Mouse (Mus musculus) kidney, postnatal 10 days (tissue): ENCODE results near the gene Arl2.
"Not testable (repeated sequence)": the region's sequence is repeated elsewhere in the genome, so short reads cannot be mapped to it uniquely, and the experiment has no call there.

Experiments
- DNase-seq: peaks from one replicate; pipeline ENCODE4 v3.0.0; 2021; ENCODE audit warnings: mixed read lengths

Gene Arl2

DNA sequence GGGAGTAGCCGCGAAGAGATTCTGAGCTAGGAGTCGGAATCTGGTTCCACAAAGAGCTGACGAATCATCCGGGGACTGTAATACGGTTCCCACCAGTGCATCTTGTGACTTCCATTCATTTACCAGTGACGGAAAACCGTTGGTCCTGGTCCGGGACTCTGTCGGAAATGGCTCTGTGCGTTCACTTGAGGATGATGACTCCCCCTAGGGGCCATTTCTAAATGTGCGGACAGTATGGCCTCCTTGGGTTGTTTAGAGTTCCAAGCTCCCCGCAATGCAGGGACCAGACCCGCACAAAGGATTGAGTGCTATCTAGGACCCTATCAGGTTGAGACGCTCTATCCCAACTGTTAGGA is at the start of gene Arl2:
Gene Arl2 (minus strand): TSS at position 155 of the 356 bp plus-strand sequence.
- peak; percentile 88 for DNase-seq

DNA sequence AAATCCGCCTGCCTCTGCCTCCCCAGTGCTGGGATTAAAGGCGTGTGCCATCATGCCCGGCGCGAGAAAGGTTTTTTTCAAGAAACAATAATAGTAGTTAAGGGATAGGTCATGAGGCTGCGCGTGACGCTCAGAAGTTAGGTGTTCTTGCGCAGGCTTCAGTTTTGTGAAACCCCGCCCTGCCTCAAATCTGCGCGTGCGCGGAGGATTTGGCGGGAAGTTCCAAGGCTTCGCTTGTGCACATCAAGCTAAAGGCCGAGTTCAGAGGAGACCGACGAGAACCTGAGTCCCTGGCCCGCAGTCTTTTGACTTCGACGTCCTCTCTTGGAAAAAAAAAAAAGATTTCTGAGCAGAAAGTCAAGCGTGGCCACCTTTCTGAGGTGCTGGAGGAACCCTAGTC is 42.8 kb upstream of the Arl2 start, which contains the start of gene Majin:
Gene Majin (plus strand): TSS at position 258 of the 400 bp plus-strand sequence.
- DNase-seq: no peak

DNA sequence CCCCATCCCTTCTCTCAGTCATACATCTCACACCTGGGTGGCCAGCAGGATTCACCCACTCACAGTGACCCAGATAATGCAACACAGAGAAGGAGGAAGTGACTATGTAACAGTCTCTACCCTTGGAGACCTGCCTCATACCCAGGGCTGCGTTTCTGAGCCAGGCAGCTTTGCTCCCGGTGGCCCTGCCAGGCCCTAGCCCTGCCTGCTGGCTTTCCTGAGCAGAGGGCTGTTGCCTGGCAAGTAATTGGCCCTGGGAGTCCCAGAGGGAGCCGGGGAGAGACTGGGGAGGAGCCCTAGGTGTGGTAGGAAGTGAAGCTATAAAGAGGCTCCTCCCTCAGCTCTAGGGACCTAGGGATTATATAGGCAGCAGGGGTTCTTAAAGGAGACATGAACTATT is 41.2 kb upstream of the Arl2 start:
- DNase-seq: no peak

DNA sequence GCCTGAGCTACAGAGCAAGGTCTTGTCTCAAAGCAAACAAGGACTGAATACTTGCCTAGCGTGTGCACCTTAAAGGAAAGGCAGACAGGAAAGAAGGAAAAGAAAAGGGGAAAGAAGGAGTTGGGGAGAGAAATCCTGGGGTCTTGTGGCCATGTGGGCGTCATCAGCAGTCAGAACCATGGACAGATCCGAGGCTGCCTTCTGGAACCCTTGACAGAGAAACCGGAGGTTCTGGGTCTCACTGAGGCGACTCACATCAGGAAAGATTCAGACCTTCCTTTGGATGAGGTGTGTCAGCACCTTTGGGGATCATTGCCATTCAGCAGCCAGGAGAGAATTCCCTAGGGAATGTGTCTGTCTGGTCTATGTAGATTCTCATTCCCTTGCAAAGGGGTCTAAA is 40.3 kb upstream of the Arl2 start:
- peak; percentile 61 for DNase-seq

DNA sequence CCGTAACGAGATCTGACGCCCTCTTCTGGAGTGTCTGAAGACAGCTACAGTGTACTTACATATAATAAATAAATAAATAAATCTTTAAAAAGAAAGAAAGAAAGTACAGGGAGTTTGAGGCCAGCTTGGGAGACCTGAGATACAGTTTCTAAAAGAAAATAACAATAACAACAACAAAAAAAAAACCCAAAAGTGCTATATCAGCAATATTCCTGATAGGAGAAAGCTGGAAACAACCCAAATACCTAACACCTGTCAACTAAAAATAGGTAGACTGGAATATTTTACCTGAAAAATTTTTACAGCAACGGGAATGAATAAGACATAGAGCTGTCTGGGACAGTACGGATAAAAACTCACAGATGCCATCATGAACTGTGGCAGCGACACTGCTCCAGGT is 37.4 kb upstream of the Arl2 start:
- no peak for DNase-seq

DNA sequence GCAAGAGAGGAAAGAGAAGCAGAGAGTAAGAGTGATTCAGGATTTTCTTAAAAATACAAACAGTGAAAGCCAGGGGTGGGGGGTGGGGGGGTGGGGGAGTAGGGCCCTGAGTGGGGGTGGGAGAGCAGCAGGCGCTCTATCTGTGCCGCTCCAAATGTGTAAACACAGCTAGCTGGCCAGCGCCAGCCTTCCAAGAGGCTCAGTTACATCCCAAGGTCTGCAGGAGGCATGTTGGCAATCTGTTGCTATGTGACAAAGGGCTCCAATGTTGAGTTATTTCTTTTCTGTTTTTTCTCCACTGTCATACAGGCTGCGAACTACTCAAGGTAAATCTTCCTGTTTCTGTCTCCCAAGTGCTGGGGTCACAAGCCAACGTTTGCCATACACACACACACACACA is 33.4 kb upstream of the Arl2 start:
- DNase-seq: no peak

DNA sequence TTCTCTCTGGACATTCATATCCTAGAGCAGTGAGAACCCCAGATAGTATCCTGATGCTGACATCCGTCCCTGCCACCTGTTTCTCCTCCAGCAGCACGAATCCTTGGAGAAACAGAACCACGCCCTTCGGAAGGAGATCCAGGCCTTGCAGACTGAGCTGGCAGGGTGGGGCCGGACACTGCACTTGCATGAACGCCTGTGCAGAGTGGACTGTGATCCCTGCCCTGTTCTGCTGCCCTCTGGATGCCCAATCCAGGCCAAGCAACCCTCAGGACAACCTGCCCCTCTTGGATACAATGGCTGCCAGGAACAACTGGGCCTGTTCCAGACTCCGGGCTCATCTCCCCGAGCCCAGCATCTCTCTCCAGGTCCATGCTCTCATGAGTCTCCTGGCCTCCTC is 29.9 kb upstream of the Arl2 start:
- no peak for DNase-seq

DNA sequence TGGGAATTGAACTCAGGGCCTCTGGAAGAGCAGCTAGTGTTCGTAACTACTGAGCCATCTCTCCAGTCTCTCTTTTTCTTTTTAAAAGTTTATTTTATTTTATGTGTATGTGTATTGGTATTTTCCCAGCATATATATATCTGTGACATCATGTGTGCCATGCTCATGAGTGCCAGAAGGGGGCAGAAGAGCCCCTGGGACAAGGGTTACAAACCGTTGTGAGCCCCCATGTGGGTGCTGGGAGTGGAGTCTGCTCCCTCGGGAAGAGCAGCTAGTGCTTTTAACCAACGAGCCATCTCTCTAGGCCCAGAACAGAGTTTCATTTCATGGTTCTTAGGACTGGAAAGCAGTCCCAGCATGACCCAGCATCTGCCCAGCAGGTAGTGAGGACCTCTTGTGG is 25.4 kb upstream of the Arl2 start:
- DNase-seq: no peak

DNA sequence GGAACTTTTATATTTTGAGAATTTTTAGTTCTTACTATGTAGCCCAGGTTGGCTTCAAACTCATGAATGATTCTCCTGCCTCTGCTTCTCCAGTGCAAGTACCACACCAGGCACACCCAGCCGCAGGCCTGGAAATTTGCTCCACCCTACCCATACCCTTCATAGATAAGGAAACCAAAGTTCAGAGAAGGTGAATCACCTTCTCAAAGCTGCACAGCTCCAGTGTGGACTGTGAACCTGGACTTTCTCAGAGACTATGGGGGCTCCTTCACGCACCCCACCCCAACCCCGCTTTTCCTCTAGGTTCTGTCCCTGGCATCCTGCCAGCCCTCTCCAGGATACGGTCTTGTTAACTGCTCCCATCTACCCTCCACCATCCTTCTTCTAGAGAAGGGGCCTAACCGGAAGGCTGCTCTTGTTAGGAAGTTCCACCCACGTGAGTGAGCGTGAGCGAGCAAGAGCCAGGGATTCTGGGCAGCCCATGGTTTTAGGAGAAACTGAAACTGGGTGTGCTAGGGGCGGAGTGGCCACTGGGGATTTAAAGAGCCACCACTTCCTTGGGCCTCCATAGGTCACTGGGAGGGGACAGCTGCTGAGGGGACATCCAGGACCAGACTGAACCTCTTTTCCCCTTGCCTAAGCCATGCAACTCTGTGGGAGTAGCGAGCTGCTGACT is 22.7 kb upstream of the Arl2 start:
- peak; percentile 60 for DNase-seq

DNA sequence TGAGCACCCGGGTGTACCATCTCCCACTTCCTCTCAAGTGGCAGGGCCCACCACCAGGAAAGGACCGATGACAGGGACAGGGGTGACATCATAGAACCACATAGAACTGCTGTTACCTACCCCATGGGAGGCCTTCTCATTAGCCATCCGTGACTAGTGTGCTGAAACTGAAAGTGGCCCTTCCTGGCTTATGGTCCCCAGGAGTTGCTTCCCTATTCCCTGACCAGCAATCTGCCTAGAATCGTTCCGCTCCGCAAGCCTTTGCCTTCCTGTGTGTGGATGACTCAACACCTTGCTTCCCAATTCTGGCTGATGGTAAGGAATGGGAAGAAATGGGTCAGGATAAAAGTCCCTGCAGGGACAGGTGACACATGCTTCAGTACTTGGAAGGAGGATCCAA is 15.9 kb upstream of the Arl2 start:
- no peak for DNase-seq

DNA sequence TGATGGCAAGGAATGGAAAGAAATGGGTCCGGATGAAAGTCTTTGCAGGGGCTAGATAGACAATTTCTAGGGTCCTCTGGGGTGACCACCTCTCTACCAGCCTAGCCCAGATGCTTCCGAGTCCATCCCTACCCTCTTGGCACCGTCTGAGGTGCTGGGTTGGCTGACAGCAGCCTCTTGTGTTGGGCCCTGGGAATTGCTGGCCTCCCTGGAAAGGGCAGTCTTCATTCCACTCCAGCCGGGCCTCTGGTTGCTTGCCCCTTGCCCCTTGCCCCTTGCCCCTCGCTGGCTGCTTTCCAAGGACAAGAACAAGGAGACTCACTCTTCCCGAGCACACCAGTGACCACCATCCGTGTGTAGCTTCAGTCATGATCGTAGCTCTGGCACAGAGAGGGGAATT is 15.0 kb upstream of the Arl2 start:
- peak; percentile 62 for DNase-seq

DNA sequence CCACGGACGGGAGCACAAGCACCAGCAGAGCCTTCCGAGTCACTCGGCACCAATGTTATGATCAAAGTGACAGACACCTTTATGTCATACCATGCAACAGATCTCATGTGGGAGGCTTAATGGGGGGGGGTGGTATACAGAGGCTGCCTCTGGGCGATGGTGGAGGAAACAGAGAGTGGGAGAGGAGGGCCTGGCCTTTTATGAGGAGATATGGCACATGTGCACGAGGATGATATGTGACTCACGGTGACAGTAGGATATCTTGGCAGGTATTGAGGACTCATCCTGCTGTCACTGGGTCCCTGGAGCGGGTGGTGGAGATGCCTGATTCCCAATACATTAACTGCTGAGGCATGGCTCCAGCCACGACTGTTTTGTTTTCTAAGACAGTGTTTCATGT is 13.8 kb upstream of the Arl2 start:
- DNase-seq: no peak

DNA sequence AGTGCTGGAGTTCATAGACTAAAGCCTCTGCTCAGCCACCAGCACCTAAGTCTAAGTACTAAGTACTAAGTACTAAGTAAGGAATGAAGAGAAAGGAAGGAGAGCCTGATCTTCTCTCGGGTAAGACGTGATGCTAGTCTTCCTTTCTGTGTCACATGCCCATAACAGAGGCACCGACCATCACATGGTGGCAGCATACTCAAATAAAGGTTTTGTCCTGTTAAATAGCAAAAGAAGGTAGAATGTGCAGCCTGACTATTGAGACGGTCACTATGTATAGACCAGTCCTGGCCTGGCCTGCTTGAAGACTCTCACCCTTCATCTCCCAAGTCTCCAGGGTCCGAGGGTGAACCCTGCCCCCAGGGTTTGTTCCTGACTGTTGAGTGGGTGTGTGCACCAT is 3.5 kb upstream of the Arl2 start:
- no peak for DNase-seq

DNA sequence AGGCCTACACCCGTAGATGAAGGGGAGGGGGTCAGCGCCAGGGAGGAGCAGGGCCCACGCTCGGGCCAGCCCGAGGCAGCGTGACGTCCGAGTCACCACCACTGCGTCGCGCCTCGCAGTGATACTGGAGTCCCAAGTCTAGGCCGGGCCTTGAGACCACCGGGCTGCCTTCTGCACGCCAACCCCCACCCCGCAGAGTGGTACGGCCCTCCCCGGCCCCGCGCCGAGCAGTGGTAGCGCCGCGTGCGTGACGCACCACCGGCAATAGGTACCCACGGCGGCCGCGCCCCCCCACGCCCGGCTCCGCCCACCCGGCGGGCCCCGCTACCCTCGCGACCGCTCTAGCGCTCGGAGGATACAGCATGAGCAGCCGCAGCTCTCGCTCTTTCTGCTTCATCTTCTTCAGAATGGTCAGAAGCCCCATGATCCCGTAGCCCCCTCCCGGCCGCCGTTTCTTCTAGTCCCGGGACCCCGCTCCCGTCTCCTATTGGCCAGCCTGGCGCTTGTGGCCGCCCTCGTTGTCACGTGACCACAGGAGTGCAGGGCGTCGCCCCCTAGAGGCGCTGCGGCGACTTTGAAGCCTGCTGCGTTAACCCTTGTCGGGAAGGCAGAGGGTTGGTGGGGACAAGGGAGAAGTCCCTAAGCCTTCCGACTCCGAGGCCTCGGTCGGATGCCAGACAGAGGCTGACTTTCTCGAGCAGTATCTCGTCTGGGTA is 512 bp downstream of the Arl2 start, which contains the start of gene Batf2:
Gene Batf2 (plus strand): TSS at position 306 of the 716 bp plus-strand sequence.
- peak; percentile 95 for DNase-seq

DNA sequence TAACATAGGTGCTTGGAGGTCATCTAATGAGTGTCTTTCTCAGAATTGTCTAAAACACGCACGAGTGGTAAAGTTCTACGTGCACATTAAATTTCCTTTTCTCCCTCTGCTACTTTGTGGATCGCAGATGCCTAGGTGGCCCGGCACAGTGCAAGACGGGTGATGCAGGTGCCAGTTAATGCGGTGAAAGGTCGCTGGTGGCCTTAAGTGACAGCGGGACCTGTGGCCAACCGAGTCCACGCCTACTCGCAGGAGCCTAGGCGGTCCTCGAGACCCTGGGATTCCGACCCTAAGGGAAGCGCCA is 1.0 kb downstream of the Arl2 start:
- DNase-seq: no peak

DNA sequence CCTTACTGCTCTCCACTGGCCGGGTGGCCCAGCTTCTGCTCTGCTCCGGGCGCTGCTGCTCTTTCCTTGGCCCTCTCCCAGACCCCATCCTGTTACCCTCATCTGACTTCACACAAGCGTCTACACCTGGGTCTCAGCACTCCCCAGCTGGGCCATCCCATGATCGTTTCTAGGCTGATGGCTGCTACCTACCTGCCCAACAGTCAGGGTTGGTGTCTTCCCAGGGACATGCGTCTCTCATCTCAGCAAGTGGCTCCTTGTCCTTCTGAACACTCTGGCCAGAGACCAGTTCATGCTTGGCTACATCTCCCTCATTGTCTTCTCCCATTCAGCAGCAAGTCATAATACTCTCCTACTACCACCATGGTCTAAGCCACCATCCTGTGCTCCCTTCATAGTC is 1.6 kb downstream of the Arl2 start:
- DNase-seq: no peak

DNA sequence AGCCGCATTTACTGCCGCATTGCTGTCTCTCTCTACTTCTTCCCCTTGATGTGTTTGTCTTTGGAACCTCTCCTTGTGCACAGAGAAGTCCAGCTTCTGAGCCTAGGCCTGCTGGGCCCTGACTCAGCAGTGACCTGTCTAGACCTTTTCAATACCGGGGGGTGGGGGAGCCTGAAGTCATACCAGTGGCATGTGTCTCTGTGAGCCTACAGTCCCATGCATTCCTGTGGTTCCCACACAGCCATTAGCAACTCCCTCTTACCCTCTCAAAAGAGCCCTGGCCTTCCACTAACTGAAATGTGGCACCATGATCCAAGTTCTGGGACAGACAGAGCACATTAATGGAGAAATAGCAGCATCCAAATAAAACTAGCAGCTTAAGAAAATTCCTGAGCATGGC is 5.0 kb downstream of the Arl2 start:
- DNase-seq: no peak

DNA sequence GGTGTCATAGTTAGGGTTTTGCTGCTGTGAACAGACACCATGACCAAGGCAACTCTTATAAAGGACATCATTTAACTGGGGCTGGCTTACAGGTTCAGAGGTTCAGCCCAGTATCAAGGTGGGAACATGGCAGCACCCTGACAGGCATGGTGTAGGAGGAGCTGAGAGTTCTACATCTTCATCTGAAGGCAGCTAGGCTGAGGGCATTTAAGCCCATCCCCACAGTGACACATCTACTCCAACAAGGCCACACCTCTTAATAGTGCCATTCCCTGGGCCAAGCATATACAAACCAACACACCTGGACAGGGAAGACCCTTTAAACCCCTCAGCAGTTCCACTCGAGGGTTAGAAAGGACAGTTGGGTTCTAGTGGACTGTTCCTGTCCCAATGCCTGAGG is 8.2 kb downstream of the Arl2 start:
- DNase-seq: not testable (repeated sequence)

DNA sequence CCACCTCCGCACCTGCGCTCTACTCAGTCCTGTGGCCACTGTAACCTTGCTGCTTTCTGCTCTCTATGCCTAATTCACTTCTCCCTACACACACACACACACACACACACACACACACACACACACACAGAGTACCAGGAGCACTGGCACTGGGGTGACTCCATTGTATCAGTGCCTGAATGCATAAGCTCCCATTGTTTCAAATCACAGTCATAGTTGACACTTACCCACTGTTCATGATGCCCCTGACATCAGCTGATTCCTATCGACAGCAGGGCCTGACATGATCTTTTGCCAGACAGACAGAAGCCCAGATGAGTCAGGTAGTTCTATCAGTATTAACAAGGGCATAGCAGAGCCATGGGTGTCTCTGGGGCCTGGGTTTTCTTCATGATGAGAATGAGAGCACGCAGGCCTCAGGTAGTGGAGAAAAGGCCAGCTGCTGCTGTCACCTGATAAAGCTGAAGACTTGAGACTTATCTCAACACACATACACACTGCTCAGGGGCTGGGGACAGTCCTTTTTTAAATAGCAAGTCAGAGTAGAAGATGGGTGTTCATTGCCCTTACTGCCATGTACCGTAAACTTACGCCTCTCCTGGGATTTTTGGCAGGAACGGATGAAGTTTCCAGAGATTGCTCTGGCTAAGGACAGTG is 9.0 kb downstream of the Arl2 start:
- no peak for DNase-seq

DNA sequence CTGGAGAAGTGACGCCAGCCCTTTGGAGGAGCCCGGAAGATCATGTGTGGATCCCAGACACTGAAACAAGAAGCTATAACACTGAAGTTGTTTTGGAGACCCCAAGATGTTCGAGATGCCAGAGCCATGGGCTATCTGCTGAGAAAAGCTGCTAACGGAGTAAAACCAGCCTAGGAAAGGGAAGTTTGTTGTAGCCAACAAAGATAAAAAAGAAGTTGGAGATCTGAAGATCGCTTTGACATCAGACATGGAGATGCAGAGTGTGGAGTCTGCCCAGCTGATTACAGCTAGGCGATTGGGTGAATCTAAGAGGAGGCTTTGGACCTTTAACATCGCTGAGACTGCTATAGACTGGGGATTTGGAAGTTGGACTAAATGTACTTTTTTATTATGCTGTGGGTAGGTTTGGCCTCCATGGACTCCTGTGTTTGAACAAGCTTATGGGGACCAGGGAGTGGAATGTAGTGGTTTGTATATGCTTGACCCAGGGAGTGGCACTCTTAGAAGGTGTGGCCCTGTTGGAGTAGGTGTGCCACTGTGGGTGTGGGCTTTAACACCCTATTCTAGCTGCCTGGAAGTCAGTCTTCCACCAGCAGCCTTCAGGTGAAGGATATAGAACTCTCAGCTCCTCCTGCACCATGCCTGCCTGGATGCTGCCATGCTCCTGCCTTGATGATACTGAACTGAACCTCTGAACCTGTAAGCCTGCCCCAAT is 10.8 kb downstream of the Arl2 start:
- not testable (repeated sequence) for DNase-seq

DNA sequence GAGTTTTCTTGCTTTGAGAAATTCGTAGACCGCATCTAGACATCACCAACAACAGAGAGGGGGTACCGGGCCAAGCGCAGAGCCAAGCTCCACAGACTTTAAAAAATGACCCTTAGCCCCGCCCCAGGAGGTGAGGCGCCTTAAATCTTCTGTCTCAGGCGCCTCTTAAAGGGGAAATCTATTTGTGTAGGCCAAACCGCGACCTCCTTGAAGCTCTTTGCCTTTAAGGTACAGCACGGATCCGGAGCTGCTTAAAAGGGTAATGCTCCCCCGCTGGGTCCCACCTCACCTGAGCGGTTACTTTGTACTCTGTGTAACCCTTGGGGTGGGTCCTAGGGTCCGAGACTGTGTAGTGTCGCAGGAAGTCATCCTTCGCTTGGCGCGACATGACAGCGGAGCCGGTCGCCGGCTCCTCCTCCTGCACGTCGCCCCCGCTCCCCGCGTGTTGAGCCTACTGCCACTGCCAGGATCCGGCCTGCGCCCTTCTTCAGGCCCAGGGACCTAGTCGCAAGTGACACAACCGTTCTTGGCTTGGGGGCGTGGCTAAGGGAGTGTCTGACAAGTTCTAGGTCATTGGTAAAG is 13.5 kb downstream of the Arl2 start, which contains the start of gene Snx15:
Gene Snx15 (minus strand): TSS at position 545 of the 582 bp plus-strand sequence.
- peak; percentile 97 for DNase-seq

DNA sequence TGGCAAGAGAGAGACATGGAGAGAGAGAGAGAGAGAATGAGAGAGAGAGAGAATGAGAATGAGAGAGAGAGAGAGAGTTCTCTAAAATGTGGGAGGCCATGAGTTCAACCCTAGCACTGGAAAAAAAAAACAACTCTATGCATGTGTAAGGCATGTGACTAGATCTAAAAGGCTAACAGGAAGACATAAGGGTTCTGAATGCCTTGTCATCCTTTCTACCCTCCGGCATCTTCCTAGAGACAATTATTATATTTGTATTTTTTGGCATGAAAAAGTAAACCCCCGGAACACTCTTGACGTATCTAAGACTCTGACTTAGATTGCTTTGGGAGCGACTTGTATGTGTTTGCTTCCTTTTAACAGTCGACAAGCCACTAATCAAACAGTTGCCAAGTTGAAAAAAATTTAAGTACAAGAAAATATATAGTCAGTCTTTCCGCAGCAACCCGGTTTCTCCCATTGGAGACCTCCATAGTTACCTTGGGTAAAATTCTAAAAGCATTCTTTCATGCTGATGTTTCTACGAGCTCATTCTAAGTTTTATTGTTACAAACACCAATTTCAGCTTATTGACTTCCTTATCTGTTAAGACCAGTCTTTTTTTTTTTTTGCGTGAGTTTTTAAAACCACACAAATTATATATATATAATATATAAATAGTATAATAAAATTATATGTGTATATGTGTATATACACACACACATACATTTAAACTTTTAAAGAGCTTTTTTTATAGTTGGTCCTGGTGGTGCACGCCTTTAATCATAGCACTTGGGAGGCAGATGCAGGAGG is 14.4 kb downstream of the Arl2 start:
- DNase-seq: no peak
